Mouse (Mus musculus) ES-E14 (cell line): ENCODE measurements at regions not wholly inside any gene's neighbourhood (a gene's known extent, or its start where the extent isn't known, plus 50 kb on each side); places are given as distances from the start of the nearest gene placed in this dataset.

Experiments
- CHD2 ChIP-seq: IDR thresholded peaks from 2 replicates; pipeline ENCODE4 v1.6.1; 2014; ENCODE audit warnings: mild to moderate bottlenecking, low read depth, low read length, inconsistent platforms
- MAFK ChIP-seq: IDR thresholded peaks from 2 replicates; pipeline ENCODE4 v1.6.1; 2014; ENCODE audit warnings: mild to moderate bottlenecking, low read depth, low read length, inconsistent platforms; ENCODE audit not compliant: insufficient read depth
- ZC3H11A ChIP-seq: IDR thresholded peaks from 2 replicates; pipeline ENCODE4 v1.6.1; 2012; ENCODE audit warnings: low read depth, mild to moderate bottlenecking, inconsistent platforms, low read length, borderline replicate concordance
- ZNF384 ChIP-seq: IDR thresholded peaks from 2 replicates; pipeline ENCODE4 v1.6.1; 2012; ENCODE audit warnings: low read depth, low read length, inconsistent platforms

- TF ChIP-seq MAFK (no peak), ZC3H11A (no peak), CHD2 (no peak), ZNF384 (no peak)
These were observed 103.6 kb downstream of the Car2 start for GRCm38 (mm10) chr3:14989635-14990034.
